In genomic region chr8:123504591-123505195, GRCm38 (mm10) we compare ENCODE assay signal across 23 mouse cellular contexts. TPM values are rescaled to one million over a fixed set of nuclear protein-coding genes. Genes with fewer than 3 reads are reported as not detected.
A peak's percentile ranks its signal among the peaks of the same experiment; 100 is the strongest.
DNase-seq lines count a peak whose midpoint lies in the region; ATAC-seq and TF ChIP-seq lines count a peak whose summit lies in the region.
"Had no signal": no experiment of that assay in that cellular context is flagged by ENCODE, and none has a peak within 500 bp of the region (broad histone marks: within the 10 kb centered on the region; RNA-seq: fewer than 3 reads in every experiment).

No protein-coding gene starts in this region.

- H3K36me3 ChIP-seq in hindbrain, embryonic 12.5 days: peaks cover 98% of the 10 kb centered on the region
- H3K36me3 ChIP-seq in hindbrain, embryonic 10.5 days: peaks cover 100% of the 10 kb centered on the region
- H3K36me3 ChIP-seq in kidney, postnatal 0 days (ENCODE audit: insufficient read depth, low read length): peaks cover 50% of the 10 kb centered on the region
- peaks cover 42% of the 10 kb centered on the region for H3K36me3 ChIP-seq in C2C12 (ENCODE audit: control insufficient read depth, insufficient read depth)

- no peak for DNase-seq in hindbrain, embryonic 10.5 days (ENCODE audit: low spot score)
- DNase-seq in kidney, postnatal 0 days (ENCODE audit: low spot score): peak; percentile 70
- no peak for DNase-seq in kidney, postnatal 14 days
- peak; percentile 61 for DNase-seq in R1 (ENCODE audit: low read depth, low spot score)
- DNase-seq in urinary bladder, postnatal 36 days (ENCODE audit: low spot score in 2 of 2): no peak
- DNase-seq: adrenal gland, postnatal 14 days; cerebellum, adult 9-10 months; gastrocnemius, postnatal 25 days; heart, adult 18-20 months; heart, postnatal 10 days; kidney, postnatal 25 days; lung, adult 18-20 months; lung, postnatal 10 days had no signal

- H3K4me2 ChIP-seq in hindbrain, embryonic 12.5 days (replicated peaks): no peak overlapping the region
- no peak overlapping the region for H3K4me2 ChIP-seq in kidney, postnatal 0 days (ENCODE audit: low read length)
- H3K4me2 ChIP-seq: heart, embryonic 12.5 days; limb, embryonic 13.5 days; liver, embryonic 12.5 days; midbrain, embryonic 12.5 days had no signal

- H3K9me3 ChIP-seq in hindbrain, embryonic 12.5 days (replicated peaks): no peaks in the 10 kb centered on the region
- H3K9me3 ChIP-seq in hindbrain, embryonic 10.5 days: peaks cover 8% of the 10 kb centered on the region; the same call in 1 of the 2 replicates
- H3K9me3 ChIP-seq in kidney, postnatal 0 days (replicated peaks; ENCODE audit: low read length): no peaks in the 10 kb centered on the region
- H3K9me3 ChIP-seq: limb, embryonic 13.5 days; liver, embryonic 12.5 days had no signal

- no peaks in the 10 kb centered on the region for H3K27me3 ChIP-seq in hindbrain, embryonic 12.5 days
- no peaks in the 10 kb centered on the region for H3K27me3 ChIP-seq in hindbrain, embryonic 10.5 days (ENCODE audit: insufficient read depth, poor library complexity, severe bottlenecking)
- no peaks in the 10 kb centered on the region for H3K27me3 ChIP-seq in kidney, postnatal 0 days (ENCODE audit: insufficient read depth, low read length)
- no peaks in the 10 kb centered on the region for H3K27me3 ChIP-seq in C2C12 (ENCODE audit: control insufficient read depth, insufficient read depth, insufficient read length)
- H3K27me3 ChIP-seq: limb, embryonic 13.5 days; liver, embryonic 12.5 days; midbrain, embryonic 12.5 days had no signal

- TF ChIP-seq CTCF in kidney, postnatal 0 days (IDR thresholded peaks at IDR 0.05; ENCODE audit: low read depth): no peak
- no peak for TF ChIP-seq CTCF in C2C12 (IDR thresholded peaks at IDR 0.05; ENCODE audit: control insufficient read depth, insufficient read depth, insufficient read length)

- no peaks in the 10 kb centered on the region for H3K4me1 ChIP-seq in hindbrain, embryonic 12.5 days
- no peaks in the 10 kb centered on the region for H3K4me1 ChIP-seq in hindbrain, embryonic 10.5 days (replicated peaks)
- peaks cover 5% of the 10 kb centered on the region; the same call in 1 of the 2 replicates for H3K4me1 ChIP-seq in kidney, postnatal 0 days (replicated peaks; ENCODE audit: insufficient read depth, low read length)
- H3K4me1 ChIP-seq: heart, embryonic 12.5 days; limb, embryonic 13.5 days; midbrain, embryonic 12.5 days had no signal

- no peaks in the 10 kb centered on the region for H3K79me2 ChIP-seq in C2C12 (ENCODE audit: control insufficient read depth, insufficient read depth)

- ATAC-seq in hindbrain, embryonic 12.5 days (ENCODE audit: low FRiP score): no peak
- peak; percentile 27; the same call in 1 of the 2 replicates for ATAC-seq in kidney, postnatal 0 days (replicated peaks; ENCODE audit: low FRiP score, low read depth)
- ATAC-seq: forebrain, embryonic 16.5 days; hindbrain, embryonic 16.5 days; intestine, embryonic 16.5 days; liver, embryonic 12.5 days had no signal

- peak overlapping the region; percentile 35; the same call in 1 of the 2 replicates for H3K27ac ChIP-seq in hindbrain, embryonic 12.5 days
- no peak overlapping the region for H3K27ac ChIP-seq in hindbrain, embryonic 10.5 days
- no peak overlapping the region for H3K27ac ChIP-seq in kidney, postnatal 0 days
- H3K27ac ChIP-seq: limb, embryonic 13.5 days; liver, embryonic 12.5 days; midbrain, embryonic 12.5 days had no signal

- no peak overlapping the region for H3ac ChIP-seq in C2C12 (ENCODE audit: control insufficient read depth, insufficient read length, low read depth)

- H3K4me3 ChIP-seq in hindbrain, embryonic 12.5 days: no peak overlapping the region
- H3K4me3 ChIP-seq in hindbrain, embryonic 10.5 days: no peak overlapping the region
- H3K4me3 ChIP-seq in kidney, postnatal 0 days (replicated peaks; ENCODE audit: low read depth, low read length): no peak overlapping the region
- no peak overlapping the region for H3K4me3 ChIP-seq in C2C12 (ENCODE audit: insufficient read depth, poor library complexity, severe bottlenecking)
- H3K4me3 ChIP-seq: heart, embryonic 12.5 days; limb, embryonic 13.5 days; liver, embryonic 12.5 days; midbrain, embryonic 12.5 days had no signal

- no peaks in the 10 kb centered on the region for H3K79me3 ChIP-seq in C2C12 (ENCODE audit: low read depth)

- no peak overlapping the region for H3K9ac ChIP-seq in hindbrain, embryonic 12.5 days
- H3K9ac ChIP-seq in kidney, postnatal 0 days (ENCODE audit: low read depth, low read length): no peak overlapping the region
- H3K9ac ChIP-seq: heart, embryonic 12.5 days; limb, embryonic 13.5 days; liver, embryonic 12.5 days; midbrain, embryonic 12.5 days had no signal

- 90% methylated on average over 9 of the region's 9 CpGs for WGBS in hindbrain, embryonic 12.5 days
- WGBS in hindbrain, embryonic 10.5 days: 88% methylated on average over 9 of the region's 9 CpGs
- 52% methylated on average over 9 of the region's 9 CpGs for WGBS in kidney, postnatal 0 days

TF ChIP-seq in C2C12, 6 proteins besides CTCF, POLR2A, EP300 and RAD21:
- TF ChIP-seq MYOG (IDR thresholded peaks at IDR 0.05; ENCODE audit: control insufficient read depth, extremely low read depth, insufficient read length) (no peak), USF1 (IDR thresholded peaks at IDR 0.05; ENCODE audit: low read depth) (no peak), MYOD1 (IDR thresholded peaks at IDR 0.05; ENCODE audit: control insufficient read depth, insufficient read length, low read depth) (peak; percentile 24)

RNA-seq across cellular contexts. Expression of gene Dbndd1, which starts 10.6 kb away (rescaled TPM):
- polyA plus RNA-seq in hindbrain, embryonic 12.5 days (2016; fragmentation: Nextera tagmentation; extraction: Ambion mirVana): 48.0 and 48.8 TPM in 2 replicates
- 19.4 and 38.1 TPM in 2 replicates for polyA plus RNA-seq in hindbrain, embryonic 10.5 days (2016; fragmentation: Nextera tagmentation; extraction: Ambion mirVana)
- polyA plus RNA-seq in kidney, postnatal 0 days (2015; fragmentation: Nextera tagmentation; extraction: Ambion mirVana): 2.4 and 3.3 TPM in 2 replicates
- 1.5 TPM for polyA plus RNA-seq in C2C12 (2012; fragmentation: generic; extraction: Trizol)
- polyA plus RNA-seq: G1E had no signal

RNA-seq across cellular contexts. Expression of gene Gas8, which starts 13.9 kb away (rescaled TPM):
- 41.7 and 44.6 TPM in 2 replicates for polyA plus RNA-seq in hindbrain, embryonic 12.5 days (2016; fragmentation: Nextera tagmentation; extraction: Ambion mirVana)
- 41.9 and 43.1 TPM in 2 replicates for polyA plus RNA-seq in hindbrain, embryonic 10.5 days (2016; fragmentation: Nextera tagmentation; extraction: Ambion mirVana)
- 27.1 and 29.2 TPM in 2 replicates for polyA plus RNA-seq in kidney, postnatal 0 days (2015; fragmentation: Nextera tagmentation; extraction: Ambion mirVana)
- 29.8 TPM for polyA plus RNA-seq in C2C12 (2012; fragmentation: generic; extraction: Trizol)

RNA-seq across cellular contexts. Expression of gene Afg3l1, which starts 27.0 kb away (rescaled TPM):
- 64.7 and 66.5 TPM in 2 replicates for polyA plus RNA-seq in hindbrain, embryonic 12.5 days (2016; fragmentation: Nextera tagmentation; extraction: Ambion mirVana)
- 54.9 and 55.3 TPM in 2 replicates for polyA plus RNA-seq in hindbrain, embryonic 10.5 days (2016; fragmentation: Nextera tagmentation; extraction: Ambion mirVana)
- polyA plus RNA-seq in kidney, postnatal 0 days (2015; fragmentation: Nextera tagmentation; extraction: Ambion mirVana): 40.3 and 48.0 TPM in 2 replicates
- 35.9 TPM for polyA plus RNA-seq in C2C12 (2012; fragmentation: generic; extraction: Trizol)

Comparison
In these comparisons a context has a peak if more than half of its experiments do, and no peak if none do; other contexts are left out.
1. DNase-seq: peak in kidney, postnatal 0 days (single experiment) and R1 (single experiment); none in hindbrain, embryonic 10.5 days (single experiment), kidney, postnatal 14 days (single experiment) and urinary bladder, postnatal 36 days (0 of 2).